Mouse (Mus musculus) MEL (cell line): ENCODE results near the gene Gm2035.
"Not testable (repeated sequence)": the region's sequence is repeated elsewhere in the genome, so short reads cannot be mapped to it uniquely, and the experiment has no call there.

Experiments
- CTCF ChIP-seq, 3 experiments: IDR thresholded peaks in 2 of 3; conservative IDR thresholded peaks in 1 of 3; 2 replicates each; pipeline ENCODE4 v1.5.1; 2011 to 2012; ENCODE audit warnings: low read length in 3 of 3, low read depth in 2 of 3, mild to moderate bottlenecking in 2 of 3, improper control_type of control experiment in 1 of 3, inconsistent platforms in 1 of 3, mixed read lengths in 1 of 3, moderate library complexity in 1 of 3; ENCODE audit not compliant: control insufficient read depth in 1 of 3, insufficient read depth in 1 of 3, poor library complexity in 1 of 3, severe bottlenecking in 1 of 3
- E2F4 ChIP-seq: IDR thresholded peaks from 2 replicates; pipeline ENCODE4 v1.6.1; 2011; ENCODE audit warnings: low read depth, low read length, improper control_type of control experiment, borderline replicate concordance
- GATA1 ChIP-seq: IDR thresholded peaks from 2 replicates; pipeline ENCODE4 v1.6.1; 2011; ENCODE audit warnings: low read depth, low read length, improper control_type of control experiment
- NELFE ChIP-seq: IDR thresholded peaks from 2 replicates; pipeline ENCODE4 v1.6.1; 2011; ENCODE audit warnings: low read depth, low read length, improper control_type of control experiment
- POLR2A ChIP-seq, 2 experiments: IDR thresholded peaks; 2 replicates each; pipeline ENCODE4 v1.6.1; 2011 to 2012; ENCODE audit warnings: low read length in 2 of 2, mild to moderate bottlenecking in 2 of 2, control low read depth in 1 of 2, improper control_type of control experiment in 1 of 2, low read depth in 1 of 2, moderate library complexity in 1 of 2; ENCODE audit not compliant: control insufficient read depth in 1 of 2, insufficient read depth in 1 of 2, poor library complexity in 1 of 2
- POLR2AphosphoS2 ChIP-seq: IDR thresholded peaks from 2 replicates; pipeline ENCODE4 v1.6.1; 2011; ENCODE audit warnings: low read length, improper control_type of control experiment
- SIN3A ChIP-seq: IDR thresholded peaks from 2 replicates; pipeline ENCODE4 v1.6.1; 2012; ENCODE audit warnings: low read length, improper control_type of control experiment, inconsistent platforms
- SMC3 ChIP-seq: IDR thresholded peaks from 2 replicates; pipeline ENCODE4 v1.6.1; 2011; ENCODE audit warnings: low read depth, low read length, improper control_type of control experiment

DNA sequence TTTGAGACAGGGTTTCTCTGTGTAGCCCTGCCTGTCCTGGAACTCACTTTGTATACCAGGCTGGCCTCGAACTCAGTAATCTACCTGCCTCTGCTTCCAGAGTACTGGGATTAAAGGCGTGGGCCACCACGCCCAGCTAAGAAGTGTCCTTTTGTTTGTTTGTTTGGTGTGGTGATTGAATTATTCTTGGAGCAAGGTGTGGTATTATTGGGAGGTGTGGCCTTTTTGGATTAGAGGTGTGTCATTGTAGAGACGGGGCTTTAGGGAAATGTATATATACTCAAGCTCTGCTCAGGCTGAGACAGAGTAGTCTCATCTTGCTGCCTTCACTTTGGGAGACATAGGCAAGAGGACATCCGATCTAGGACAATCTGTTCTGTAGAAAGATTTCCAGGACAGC, 45.9 kb downstream of the Gm2035 start, which contains the start of gene Gm2016:
- TF ChIP-seq POLR2AphosphoS2; SMC3; NELFE; POLR2A (IDR thresholded peaks at IDR 0.05; ENCODE audit: control insufficient read depth in 1 of 2, insufficient read depth in 1 of 2, low read depth in 1 of 2, low read length in 2 of 2, poor library complexity in 1 of 2); SIN3A; CTCF (IDR thresholded peaks at IDR 0.05 in 2 of 3, conservative IDR thresholded peaks at IDR 0.05 in 1 of 3; ENCODE audit: control insufficient read depth in 1 of 3, insufficient read depth in 1 of 3, low read depth in 2 of 3, low read length in 3 of 3, poor library complexity in 1 of 3, severe bottlenecking in 1 of 3); GATA1; E2F4: not testable (repeated sequence)
